13 mouse cellular contexts compared by ENCODE assay signal in the genomic region with DNA sequence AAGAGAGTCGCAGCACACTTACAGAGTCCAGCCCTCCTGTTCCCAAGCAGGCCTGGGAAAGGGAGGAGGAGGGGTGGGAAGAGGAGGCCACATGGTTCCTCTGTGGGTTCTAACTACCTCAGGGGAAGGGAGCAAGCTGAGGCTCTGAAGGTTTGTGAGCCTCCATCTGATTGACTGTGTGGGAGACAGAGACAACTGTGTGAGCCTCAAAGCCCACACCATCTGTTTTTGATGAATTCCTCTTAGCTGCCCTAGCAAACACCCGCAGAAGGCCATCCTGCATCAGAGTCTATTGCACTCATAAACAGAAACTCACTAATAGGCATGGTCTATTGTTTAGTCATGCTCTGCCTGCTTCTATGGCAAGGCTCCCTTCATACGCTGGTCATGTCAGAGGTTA.
DNase-seq lines count a peak whose midpoint lies in the region; ATAC-seq lines count a peak whose summit lies in the region.
"Had no signal": no experiment of that assay in that cellular context is flagged by ENCODE, and none has a peak within 500 bp of the region (broad histone marks: within the 10 kb centered on the region; RNA-seq: fewer than 3 reads in every experiment).

No protein-coding gene starts in this region.

- no peak overlapping the region for H3K4me3 ChIP-seq in hindbrain, embryonic 16.5 days (ENCODE audit: low read length)
- no peak overlapping the region for H3K4me3 ChIP-seq in midbrain, embryonic 14.5 days (replicated peaks; ENCODE audit: low read depth, low read length)
- H3K4me3 ChIP-seq: gastrocnemius, adult 2 months; liver, embryonic 15.5 days had no signal

- peak; percentile 60; the same call in 1 of the 2 replicates for ATAC-seq in hindbrain, embryonic 16.5 days
- ATAC-seq in midbrain, embryonic 14.5 days (ENCODE audit: low FRiP score, low TSS enrichment): peak; percentile 17; the same call in 1 of the 2 replicates

- H3K4me1 ChIP-seq in hindbrain, embryonic 16.5 days (ENCODE audit: control insufficient read depth, insufficient read depth, low read depth, low read length): no peaks in the 10 kb centered on the region
- H3K4me1 ChIP-seq in midbrain, embryonic 14.5 days (ENCODE audit: control insufficient read depth, insufficient read depth, low read length): no peaks in the 10 kb centered on the region
- H3K4me1 ChIP-seq: liver, embryonic 15.5 days had no signal

- no peaks in the 10 kb centered on the region for H3K36me3 ChIP-seq in hindbrain, embryonic 16.5 days (ENCODE audit: control insufficient read depth, insufficient read depth, low read length)
- H3K36me3 ChIP-seq in midbrain, embryonic 14.5 days (ENCODE audit: control insufficient read depth, insufficient read depth, low read length): no peaks in the 10 kb centered on the region
- H3K36me3 ChIP-seq: liver, embryonic 15.5 days had no signal

- H3K9ac ChIP-seq in hindbrain, embryonic 16.5 days (ENCODE audit: low read depth, low read length): no peak overlapping the region
- no peak overlapping the region for H3K9ac ChIP-seq in midbrain, embryonic 14.5 days (replicated peaks; ENCODE audit: low read length)
- H3K9ac ChIP-seq: liver, embryonic 15.5 days had no signal

- WGBS in hindbrain, embryonic 16.5 days: 37% methylated on average over 3 of the region's 3 CpGs
- WGBS in midbrain, embryonic 14.5 days: 37% methylated on average over 3 of the region's 3 CpGs

- DNase-seq in layer of hippocampus, adult 11-12 months (ENCODE audit: low spot score): peak; percentile 16
- no peak for DNase-seq in layer of hippocampus, postnatal 10 days (ENCODE audit: low spot score in 2 of 2)
- peak; percentile 5 for DNase-seq in embryo, embryonic 11.5 days (ENCODE audit: low read depth, low spot score)
- DNase-seq in midbrain, embryonic 14.5 days: peak; percentile 27
- no peak for DNase-seq in frontal cortex, postnatal 25 days (ENCODE audit: low spot score in 2 of 2)
- DNase-seq in thymus, postnatal 10 days (ENCODE audit: low spot score in 2 of 2): no peak
- no peak for DNase-seq in gastrocnemius, postnatal 10 days
- DNase-seq: cerebellum, postnatal 25 days; gastrocnemius, adult 2 months; heart, postnatal 36 days had no signal

- H3K4me2 ChIP-seq in hindbrain, embryonic 16.5 days (ENCODE audit: low read length): no peak overlapping the region
- no peak overlapping the region for H3K4me2 ChIP-seq in midbrain, embryonic 14.5 days (ENCODE audit: low read length)
- H3K4me2 ChIP-seq: liver, embryonic 15.5 days had no signal

- no peak overlapping the region for H3K27ac ChIP-seq in hindbrain, embryonic 16.5 days (ENCODE audit: low read depth, low read length)
- no peak overlapping the region for H3K27ac ChIP-seq in midbrain, embryonic 14.5 days (replicated peaks; ENCODE audit: low read depth, low read length)
- H3K27ac ChIP-seq: gastrocnemius, adult 2 months; kidney, postnatal 0 days; liver, embryonic 15.5 days had no signal

- no peaks in the 10 kb centered on the region for H3K27me3 ChIP-seq in hindbrain, embryonic 16.5 days (replicated peaks; ENCODE audit: control insufficient read depth, insufficient read depth, low read length)
- H3K27me3 ChIP-seq in midbrain, embryonic 14.5 days (ENCODE audit: control insufficient read depth, insufficient read depth, low read length): no peaks in the 10 kb centered on the region
- H3K27me3 ChIP-seq: liver, embryonic 15.5 days had no signal

- H3K9me3 ChIP-seq in hindbrain, embryonic 16.5 days (ENCODE audit: control insufficient read depth, low read length): no peaks in the 10 kb centered on the region
- no peaks in the 10 kb centered on the region for H3K9me3 ChIP-seq in midbrain, embryonic 14.5 days (ENCODE audit: control insufficient read depth, low read length)
- H3K9me3 ChIP-seq: liver, embryonic 15.5 days had no signal

Comparison
In these comparisons a context has a peak if more than half of its experiments do, and no peak if none do; other contexts are left out.
1. DNase-seq: peak in layer of hippocampus, adult 11-12 months (single experiment), embryo, embryonic 11.5 days (single experiment) and midbrain, embryonic 14.5 days (single experiment); none in layer of hippocampus, postnatal 10 days (0 of 2), frontal cortex, postnatal 25 days (0 of 2), thymus, postnatal 10 days (0 of 2) and gastrocnemius, postnatal 10 days (single experiment).